Mouse (Mus musculus): ENCODE measurements around the gene Gm12184.

- TF ChIP-seq POLR2A (IDR thresholded peaks at IDR 0.05; ENCODE audit: low read depth, low read length) (no peak), CTCF (IDR thresholded peaks at IDR 0.05; ENCODE audit: extremely low read depth, insufficient read length, insufficient replicate concordance, low read depth, low read length) (no peak)
Measured at GRCm38 (mm10) chr11:48844309-48844708, 17.9 kb upstream of the Gm12184 start.

Data from small intestine, adult 2 months (tissue).